16 mouse cellular contexts compared by ENCODE assay signal in the genomic region with DNA sequence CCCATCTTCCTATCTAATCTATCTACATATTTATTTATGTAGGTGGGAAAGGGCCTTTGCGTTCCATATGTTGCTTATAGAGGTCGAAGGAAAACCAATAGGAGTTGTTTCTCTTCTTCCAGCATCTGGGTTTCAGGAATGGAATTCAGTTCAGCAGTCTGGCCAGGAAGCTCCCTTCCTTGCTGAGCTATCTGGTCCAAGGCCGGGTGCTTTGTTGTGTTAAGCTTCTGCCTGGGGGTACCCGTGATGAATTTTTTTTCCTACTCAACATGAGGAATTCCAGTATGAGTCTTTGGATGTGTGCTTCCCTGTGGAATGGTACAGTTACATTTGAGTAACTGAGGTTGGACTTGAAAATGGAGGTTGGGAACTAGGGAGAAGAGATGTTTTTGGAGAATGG.
A peak's percentile ranks its signal among the peaks of the same experiment; 100 is the strongest.
DNase-seq lines count a peak whose midpoint lies in the region; ATAC-seq and TF ChIP-seq lines count a peak whose summit lies in the region.
"Had no signal": no experiment of that assay in that cellular context is flagged by ENCODE, and none has a peak within 500 bp of the region (broad histone marks: within the 10 kb centered on the region; RNA-seq: fewer than 3 reads in every experiment).

No protein-coding gene starts in this region.

- no peaks in the 10 kb centered on the region for H3K9me3 ChIP-seq in heart, postnatal 0 days (replicated peaks; ENCODE audit: control insufficient read depth, low read length)
- H3K9me3 ChIP-seq in intestine, embryonic 16.5 days (ENCODE audit: control insufficient read depth, low read length): no peaks in the 10 kb centered on the region
- H3K9me3 ChIP-seq: limb, embryonic 15.5 days; liver, embryonic 15.5 days; midbrain, embryonic 13.5 days; neural tube, embryonic 13.5 days had no signal

- intact Hi-C loops in gastrocnemius, adult 2 months (cut with DNase I): loop anchor here (2.0 to 10.0 kb wide), 2 partner anchors 29 to 85 kb away; no protein-coding TSS in a partner anchor
- intact Hi-C loops in heart, postnatal 14 days (cut with DNase I): no loop called here

- H3K4me2 ChIP-seq in heart, postnatal 0 days (ENCODE audit: low read depth, low read length): peak overlapping the region; percentile 34
- H3K4me2 ChIP-seq in intestine, embryonic 16.5 days (ENCODE audit: low read depth, low read length): no peak overlapping the region
- H3K4me2 ChIP-seq: hindbrain, embryonic 14.5 days; limb, embryonic 15.5 days; liver, embryonic 15.5 days; midbrain, embryonic 13.5 days; neural tube, embryonic 13.5 days had no signal

- no peak for TF ChIP-seq EP300 in heart, postnatal 0 days (IDR thresholded peaks at IDR 0.05; ENCODE audit: low read depth)

- DNase-seq in gastrocnemius, adult 2 months: no peak
- no peak for DNase-seq in gastrocnemius, postnatal 4 days (ENCODE audit: low spot score in 2 of 2)
- DNase-seq in heart, postnatal 0 days (ENCODE audit: low spot score): no peak
- no peak for DNase-seq in heart, postnatal 14 days
- peak; percentile 87 for DNase-seq in R1 (ENCODE audit: low read depth, low spot score)
- no peak for DNase-seq in spleen, adult 12 weeks (ENCODE audit: low spot score)
- no peak for DNase-seq in lung, adult 18-20 months
- DNase-seq: cerebellum, adult 9-11 months; thymus, postnatal 4 days had no signal

- TF ChIP-seq CTCF in gastrocnemius, adult 2 months (IDR thresholded peaks at IDR 0.05): no peak
- TF ChIP-seq CTCF in heart, postnatal 0 days (IDR thresholded peaks at IDR 0.05; ENCODE audit: low read depth): no peak

- no peaks in the 10 kb centered on the region for H3K27me3 ChIP-seq in heart, postnatal 0 days (ENCODE audit: control insufficient read depth, insufficient read depth, low read length)
- H3K27me3 ChIP-seq in intestine, embryonic 16.5 days (replicated peaks; ENCODE audit: control insufficient read depth, insufficient read depth, low read length): no peaks in the 10 kb centered on the region
- H3K27me3 ChIP-seq: CH12.LX; limb, embryonic 15.5 days; liver, embryonic 15.5 days; midbrain, embryonic 13.5 days; neural tube, embryonic 13.5 days had no signal

- peak overlapping the region; percentile 28 for H3K4me3 ChIP-seq in gastrocnemius, adult 2 months
- H3K4me3 ChIP-seq in heart, postnatal 0 days (ENCODE audit: low read depth, low read length): no peak overlapping the region
- H3K4me3 ChIP-seq in intestine, embryonic 16.5 days (ENCODE audit: low read length): no peak overlapping the region
- H3K4me3 ChIP-seq: limb, embryonic 15.5 days; liver, embryonic 15.5 days; midbrain, embryonic 13.5 days; neural tube, embryonic 13.5 days had no signal

- H3K36me3 ChIP-seq in heart, postnatal 0 days (replicated peaks; ENCODE audit: control insufficient read depth, insufficient read depth, low read length): no peaks in the 10 kb centered on the region
- H3K36me3 ChIP-seq in intestine, embryonic 16.5 days (ENCODE audit: control insufficient read depth, insufficient read depth, low read length): no peaks in the 10 kb centered on the region
- H3K36me3 ChIP-seq: limb, embryonic 15.5 days; liver, embryonic 15.5 days; midbrain, embryonic 13.5 days; neural tube, embryonic 13.5 days had no signal

- ATAC-seq in heart, postnatal 0 days (ENCODE audit: insufficient read depth, low read depth): no peak
- no peak for ATAC-seq in intestine, embryonic 16.5 days
- ATAC-seq: midbrain, embryonic 13.5 days had no signal

- 36% methylated on average over 4 of the region's 4 CpGs for WGBS in heart, postnatal 0 days
- 61% methylated on average over 4 of the region's 4 CpGs for WGBS in intestine, embryonic 16.5 days

- peaks cover 68% of the 10 kb centered on the region for H3K4me1 ChIP-seq in heart, postnatal 0 days (ENCODE audit: control insufficient read depth, insufficient read depth)
- H3K4me1 ChIP-seq in intestine, embryonic 16.5 days (ENCODE audit: control insufficient read depth, insufficient read depth, low read length): peaks cover 20% of the 10 kb centered on the region
- H3K4me1 ChIP-seq: liver, embryonic 15.5 days; midbrain, embryonic 13.5 days; neural tube, embryonic 13.5 days had no signal

- peak overlapping the region; percentile 79 for H3K27ac ChIP-seq in gastrocnemius, adult 2 months
- peak overlapping the region; percentile 68 for H3K27ac ChIP-seq in heart, postnatal 0 days (ENCODE audit: low read depth)
- H3K27ac ChIP-seq in intestine, embryonic 16.5 days (ENCODE audit: low read length): peak overlapping the region; percentile 35; the same call in 1 of the 2 replicates
- H3K27ac ChIP-seq: hindbrain, embryonic 14.5 days; limb, embryonic 15.5 days; liver, embryonic 15.5 days; midbrain, embryonic 13.5 days; neural tube, embryonic 13.5 days had no signal

- no peak overlapping the region for H3K9ac ChIP-seq in heart, postnatal 0 days (replicated peaks; ENCODE audit: low read depth, low read length)
- no peak overlapping the region for H3K9ac ChIP-seq in intestine, embryonic 16.5 days (ENCODE audit: low read depth, low read length)
- H3K9ac ChIP-seq: hindbrain, embryonic 14.5 days; limb, embryonic 15.5 days; liver, embryonic 15.5 days; midbrain, embryonic 13.5 days; neural tube, embryonic 13.5 days had no signal
